Mouse (Mus musculus) E14TG2a.4 (cell line): ENCODE results near the gene Trex1.

Source experiments
- CTCF ChIP-seq: conservative IDR thresholded peaks from 2 replicates; pipeline ENCODE4 v1.5.1; 2014; ENCODE audit warnings: low read length
- NANOG ChIP-seq: IDR thresholded peaks from 2 replicates; pipeline ENCODE4 v1.6.1; 2014; ENCODE audit warnings: borderline replicate concordance, low read length, mixed read lengths

DNA sequence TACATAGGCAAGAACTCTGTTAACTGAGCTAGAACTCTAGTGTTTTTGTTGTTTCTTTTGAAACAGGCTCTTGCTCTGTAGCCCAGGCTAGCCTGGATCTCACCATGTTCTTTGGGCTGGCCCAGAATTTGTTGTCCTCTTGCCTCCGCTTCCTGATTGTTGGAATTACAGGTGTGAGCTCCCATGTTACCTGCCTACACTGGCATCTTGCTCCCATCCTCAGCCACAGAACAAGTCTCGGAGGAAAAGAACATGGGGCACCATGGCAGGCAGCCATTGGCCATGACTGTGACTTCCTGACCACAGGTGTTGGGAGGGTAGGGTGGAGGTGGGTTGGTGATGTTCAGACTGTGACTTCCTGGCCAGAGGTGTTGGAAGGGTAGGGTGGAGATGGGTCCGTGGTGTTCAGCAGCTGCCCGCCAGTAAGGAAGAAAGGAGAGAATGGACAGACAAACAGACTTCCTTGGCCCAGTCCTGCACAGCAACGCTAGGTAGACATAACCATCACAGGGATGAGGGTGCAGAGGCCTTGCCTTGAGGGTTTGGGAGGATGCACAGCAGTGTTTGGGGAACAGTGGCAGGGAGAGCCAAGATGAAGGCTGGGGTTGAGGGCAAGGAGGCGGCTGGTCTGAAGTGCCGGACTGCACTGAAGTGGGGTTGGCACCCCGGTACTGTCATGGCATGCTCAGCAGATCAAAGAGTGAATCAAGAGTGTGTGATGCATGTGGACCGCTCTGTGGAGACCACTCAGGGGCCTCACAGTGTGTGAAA is 6.9 kb downstream of the Trex1 start:
- TF ChIP-seq CTCF: no peak
- no peak for TF ChIP-seq NANOG
